Mouse (Mus musculus) liver, postnatal 0 days (tissue): Measurements from ENCODE around the gene Scg3.

ENCODE experiments used
- CTCF ChIP-seq: sonication (generic); IDR thresholded peaks from 2 replicates; pipeline ENCODE4 v1.5.1; 2016; ENCODE audit warnings: antibody characterized with exemption, low read depth
- EP300 ChIP-seq: IDR thresholded peaks from 2 replicates; pipeline ENCODE4 v1.6.1; 2016; ENCODE audit warnings: antibody characterized with exemption, low read depth, mild to moderate bottlenecking

DNA sequence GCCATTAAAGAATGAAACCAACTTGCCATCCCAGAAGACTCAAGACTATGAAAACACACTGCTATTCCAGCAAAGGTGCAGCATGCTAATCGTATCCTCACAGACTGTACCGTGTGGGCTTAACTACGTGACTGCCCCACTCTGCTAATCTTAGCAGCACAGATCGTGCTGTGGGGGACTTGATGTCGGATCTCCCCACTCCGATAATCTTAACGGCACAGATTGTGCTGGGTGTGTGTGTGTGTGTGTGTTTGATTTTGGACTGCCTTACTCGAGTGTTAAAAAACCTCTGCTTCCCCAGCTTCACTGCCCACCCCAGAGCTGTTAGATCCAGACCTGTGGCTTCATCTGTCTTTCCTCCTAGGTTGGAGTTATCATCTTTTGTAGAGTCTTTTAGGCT lies 22.9 kb downstream of the Scg3 start:
- no peak for TF ChIP-seq CTCF
- TF ChIP-seq EP300 = no peak
